Mouse (Mus musculus): Measurements from ENCODE around the gene Gm20883. TPM values are rescaled to one million over a fixed set of nuclear protein-coding genes. Genes with fewer than 3 reads are reported as not detected.
"Not testable (repeated sequence)": the region's sequence is repeated elsewhere in the genome, so short reads cannot be mapped to it uniquely, and the experiment has no call there.

Gene Gm20883
- not detected in 2 replicates for polyA plus RNA-seq (2014; fragmentation: Nextera tagmentation; extraction: Ambion mirVana)

GRCm38 (mm10) chrY:50607951-50608350 is at the start of gene Gm20883:
TSS of gene Gm20883 (plus strand) at chrY:50608251.
- not testable (repeated sequence) for H3K9ac ChIP-seq (ENCODE audit: low read depth, low read length); ATAC-seq (ENCODE audit: low read depth); DNase-seq (ENCODE audit: low spot score); H3K27ac ChIP-seq (replicated peaks; ENCODE audit: low read depth, low read length); H3K27me3 ChIP-seq (replicated peaks; ENCODE audit: control insufficient read depth, insufficient read depth, low read length); H3K4me3 ChIP-seq (ENCODE audit: low read depth, low read length); H3K4me2 ChIP-seq (ENCODE audit: low read depth, low read length); H3K4me1 ChIP-seq (ENCODE audit: control insufficient read depth, insufficient read depth, low read length); H3K9me3 ChIP-seq (ENCODE audit: control insufficient read depth, low read length); H3K36me3 ChIP-seq (ENCODE audit: control insufficient read depth, insufficient read depth, low read length)
- no CpG with 5 or more reads among the region's 6 CpGs for WGBS
